ENCODE assay signal across 12 mouse cellular contexts in the genomic region with DNA sequence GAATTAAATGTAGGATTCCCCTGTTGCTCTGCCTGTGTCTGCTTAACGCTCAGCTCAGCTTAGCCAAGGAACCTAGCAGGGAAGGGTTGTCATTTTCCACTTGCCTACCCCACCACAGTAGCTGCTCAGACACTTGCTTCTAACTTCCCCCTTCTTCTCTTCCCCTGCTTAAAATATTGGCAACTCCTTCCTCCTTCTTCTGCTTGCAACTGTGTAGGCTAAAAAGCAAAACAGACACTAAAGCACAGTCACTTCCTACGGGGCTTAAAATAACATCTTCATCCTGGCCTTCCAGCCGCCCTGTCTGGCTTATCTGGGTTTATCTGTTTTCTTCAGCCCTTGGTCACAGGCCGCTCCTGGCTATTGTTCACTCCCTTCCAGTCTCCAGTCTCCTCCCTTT. TPM values are rescaled to one million over a fixed set of nuclear protein-coding genes. Genes with fewer than 3 reads are reported as not detected.
DNase-seq lines count a peak whose midpoint lies in the region; ATAC-seq and TF ChIP-seq lines count a peak whose summit lies in the region.
"Had no signal": no experiment of that assay in that cellular context is flagged by ENCODE, and none has a peak within 500 bp of the region (broad histone marks: within the 10 kb centered on the region; RNA-seq: fewer than 3 reads in every experiment).

No protein-coding gene starts in this region.

- H3K27ac ChIP-seq in heart, adult 2 months = peak overlapping the region; percentile 30; the same call in 1 of the 2 replicates
- H3K27ac ChIP-seq in left cerebral cortex, adult 2 months = peak overlapping the region; percentile 66
- peak overlapping the region; percentile 70 for H3K27ac ChIP-seq in macrophage

- peak; percentile 54 for ATAC-seq in activated CD4-positive, CD25-positive, alpha-beta regulatory T cell, adult 4 months

- no peak for TF ChIP-seq POLR2A in heart, adult 2 months (IDR thresholded peaks at IDR 0.05; ENCODE audit: insufficient read depth, low read depth, low read length)

- no peak for DNase-seq in heart, adult 2 months
- DNase-seq in heart, adult 11 months = no peak
- DNase-seq in left cerebral cortex, adult 2 months (ENCODE audit: extremely low spot score in 1 of 2, low spot score in 2 of 2) = peak in 1 of 2 experiments; percentile 17
- no peak for DNase-seq in left cerebral cortex, adult 18-20 months (ENCODE audit: low spot score in 2 of 2)
- no peak for DNase-seq in cerebellum, postnatal 14 days
- DNase-seq in cerebellum, adult 8-10 months = no peak
- DNase-seq: cerebellum, postnatal 36 days had no signal

- no peaks in the 10 kb centered on the region for H3K36me3 ChIP-seq in heart, adult 2 months (ENCODE audit: control insufficient read depth, insufficient read depth, low read length)
- H3K36me3 ChIP-seq in macrophage (ENCODE audit: inconsistent target) = no peaks in the 10 kb centered on the region

- TF ChIP-seq CTCF in heart, adult 2 months (IDR thresholded peaks at IDR 0.05) = no peak
- no peak for TF ChIP-seq CTCF in left cerebral cortex, adult 2 months (IDR thresholded peaks at IDR 0.05)

- whole genome bisulfite sequencing in heart, adult 2 months = 27% methylated on average over 4 of the region's 4 CpGs
- 2% methylated on average over 4 of the region's 4 CpGs for WGBS in macrophage (ENCODE audit: missing documents)

- no peak overlapping the region for H3K9ac ChIP-seq in heart, adult 2 months (ENCODE audit: low read depth, low read length)

- peaks cover 4% of the 10 kb centered on the region; the same call in 1 of the 2 replicates for H3K4me1 ChIP-seq in heart, adult 2 months (ENCODE audit: control insufficient read depth, insufficient read depth, low read length)

- TF ChIP-seq EP300 in heart, adult 2 months (IDR thresholded peaks at IDR 0.05; ENCODE audit: insufficient read depth, low read depth, low read length) = no peak

- no peak overlapping the region for H3K4me3 ChIP-seq in heart, adult 2 months
- no peak overlapping the region for H3K4me3 ChIP-seq in left cerebral cortex, adult 2 months
- no peak overlapping the region for H3K4me3 ChIP-seq in macrophage (ENCODE audit: inconsistent target)

- H3K79me2 ChIP-seq in heart, adult 2 months (replicated peaks; ENCODE audit: control insufficient read depth, insufficient read depth, low read length) = no peaks in the 10 kb centered on the region
- no peaks in the 10 kb centered on the region for H3K79me2 ChIP-seq in macrophage (ENCODE audit: inconsistent target)

- H3K27me3 ChIP-seq in heart, adult 2 months (ENCODE audit: control insufficient read depth, insufficient read depth, low read length) = no peaks in the 10 kb centered on the region

- intact Hi-C loops in heart, adult 2 months (cut with DNase I) = no loop called here
- intact Hi-C loops in left cerebral cortex, adult 2 months (cut with DNase I) = no loop called here

RNA-seq across cellular contexts. Expression of a gene that starts 31.2 kb away (rescaled TPM):
- total RNA-seq in heart, adult 2 months (2021) = not detected
- not detected in 2 replicates for polyA plus RNA-seq in heart, adult 2 months (2012; rRNA removed)
- total RNA-seq in left cerebral cortex, adult 2 months (2021) = not detected
- total RNA-seq in left cerebral cortex, adult 18-20 months (2021) = not detected
- not detected for polyA plus RNA-seq in activated CD4-positive, CD25-positive, alpha-beta regulatory T cell, adult 4 months (2017; shearing (Covaris generic))
- not detected for total RNA-seq in macrophage (2018; cell fraction: chromatin; rRNA removed)
- total RNA-seq in macrophage (2018; cell fraction: cytosol; rRNA removed) = not detected
- not detected for total RNA-seq in macrophage (2018; cell fraction: nucleus; rRNA removed)
- polyA plus RNA-seq in macrophage (2018) = not detected in 3 replicates
- total RNA-seq: layer of hippocampus, adult 8-10 months; neutrophil, adult 5-6 weeks had no signal
- polyA plus RNA-seq: lung, embryonic 16.5 days had no signal

RNA-seq across cellular contexts. Expression of a gene that starts 45.7 kb away (rescaled TPM):
- total RNA-seq in heart, adult 2 months (2021) = under 1 TPM; 0.26 to 0.68 TPM
- 0.23 and 0.29 TPM in 2 replicates for polyA plus RNA-seq in heart, adult 2 months (2012; rRNA removed)
- total RNA-seq in left cerebral cortex, adult 2 months (2021) = under 1 TPM; 0.61 to 0.77 TPM
- total RNA-seq in left cerebral cortex, adult 18-20 months (2021) = under 1 TPM; 0.66 to 0.70 TPM
- not detected for polyA plus RNA-seq in activated CD4-positive, CD25-positive, alpha-beta regulatory T cell, adult 4 months (2017; shearing (Covaris generic))
- not detected for total RNA-seq in macrophage (2018; cell fraction: chromatin; rRNA removed)
- not detected for total RNA-seq in macrophage (2018; cell fraction: cytosol; rRNA removed)
- total RNA-seq in macrophage (2018; cell fraction: nucleus; rRNA removed) = not detected
- polyA plus RNA-seq in macrophage (2018) = not detected in 3 replicates

RNA-seq across cellular contexts. Expression of a gene that starts 49.2 kb away (rescaled TPM):
- total RNA-seq in heart, adult 2 months (2021) = 10 to 100 TPM; 16.8 to 18.3 TPM
- 7.4 and 12.1 TPM in 2 replicates for polyA plus RNA-seq in heart, adult 2 months (2012; rRNA removed)
- 10 to 100 TPM; 65.2 to 65.7 TPM for total RNA-seq in left cerebral cortex, adult 2 months (2021)
- total RNA-seq in left cerebral cortex, adult 18-20 months (2021) = 10 to 100 TPM; 61.2 to 65.4 TPM
- 10 to 100 TPM; 21.2 to 29.8 TPM for polyA plus RNA-seq in activated CD4-positive, CD25-positive, alpha-beta regulatory T cell, adult 4 months (2017; shearing (Covaris generic))
- total RNA-seq in macrophage (2018; cell fraction: chromatin; rRNA removed) = 100 to 1,000 TPM in 7 of 26 experiments, 10 to 100 TPM in 19; 37.5 to 125 (median 78.1) TPM
- total RNA-seq in macrophage (2018; cell fraction: cytosol; rRNA removed) = 10 to 100 TPM in 25 of 26 experiments, 1 to 10 TPM in 1; 9.4 to 16.5 (median 12.9) TPM
- 100 to 1,000 TPM in 2 of 26 experiments, 10 to 100 TPM in 24; 30.5 to 128 (median 63.7) TPM for total RNA-seq in macrophage (2018; cell fraction: nucleus; rRNA removed)
- polyA plus RNA-seq in macrophage (2018) = 9.5 to 12.8 TPM (median 12.5 TPM) in 3 replicates
